Mouse (Mus musculus): Measurements from ENCODE around the gene Fgfr2.

- TF ChIP-seq POLR2A (IDR thresholded peaks at IDR 0.05; ENCODE audit: insufficient read length, low read depth) (no peak), TCF12 (IDR thresholded peaks at IDR 0.05; ENCODE audit: insufficient read depth, poor library complexity, severe bottlenecking) (no peak)
Measured at GRCm38 (mm10) chr7:132393582-132394175, 729.5 kb downstream of the Fgfr2 start.
